Mouse (Mus musculus) left cerebral cortex, postnatal 36 days (tissue): ENCODE measurements around the gene Scaf1. TPM values are rescaled to one million over a fixed set of nuclear protein-coding genes. Genes with fewer than 3 reads are reported as not detected.

Source experiments
- DNase-seq, 2 experiments: peaks; one replicate each; pipeline ENCODE4 v3.0.0; 2021 to 2022; ENCODE audit warnings: low spot score in 2 of 2, mixed read lengths in 1 of 2
- intact Hi-C: fragments of 180-260 bp; cut with DNase I; formaldehyde crosslinking; loops from one replicate; pipeline ENCODE4 v1.15.1; 2025
- total RNA-seq, 2 experiments: library from RNA; stranded (reverse); gene quantifications; 2 replicates each; pipeline ENCODE4 v1.2.3; 2021

The Scaf1 gene
- total RNA-seq, 2 experiments from 2014 or later = 174 to 177 TPM

- intact Hi-C loops = loop anchor here (2.0 to 5.0 kb wide), 2 partner anchors 21 to 35 kb away; partner anchors contain the start of genes Irf3 and Prr12
- DNase-seq = peak; percentile 81 to 83
Observed at GRCm38 (mm10) chr7:45017242-45018061, 1.3 kb upstream of the Scaf1 start, which contains the start of gene Rras. Rras (plus strand) TSS chr7:45017961.

GRCm38 (mm10) chr7:45016761-45017160, 598 bp upstream of the Scaf1 start:
- DNase-seq = no peak
- intact Hi-C loops = loop anchor here (2.0 to 5.0 kb wide), 2 partner anchors 20 to 36 kb away; partner anchors contain the start of genes Irf3 and Prr12

GRCm38 (mm10) chr7:45015344-45015956, 713 bp downstream of the Scaf1 start:
- intact Hi-C loops = loop anchor here (5.0 kb wide), 1 partner anchor 37 kb away; the partner anchor contains the start of gene Prr12
- no peak for DNase-seq

- intact Hi-C loops = no loop called here
- DNase-seq = no peak
Observed at GRCm38 (mm10) chr7:45014096-45014451, 2.1 kb downstream of the Scaf1 start.

- intact Hi-C loops = no loop called here
- DNase-seq = no peak
Observed at GRCm38 (mm10) chr7:45013366-45014095, 2.6 kb downstream of the Scaf1 start.

- intact Hi-C loops = no loop called here
- DNase-seq = no peak
Observed at GRCm38 (mm10) chr7:45012824-45013223, 3.3 kb downstream of the Scaf1 start.

- intact Hi-C loops = no loop called here
- no peak for DNase-seq
Observed at GRCm38 (mm10) chr7:45012011-45012410, 4.2 kb downstream of the Scaf1 start.

- no peak for DNase-seq
- intact Hi-C loops = no loop called here
Observed at GRCm38 (mm10) chr7:45008411-45008810, 7.8 kb downstream of the Scaf1 start.

- intact Hi-C loops = no loop called here
- no peak for DNase-seq
Observed at GRCm38 (mm10) chr7:45007846-45008245, 8.3 kb downstream of the Scaf1 start.

GRCm38 (mm10) chr7:45007141-45007540, 9.0 kb downstream of the Scaf1 start:
- DNase-seq = no peak

GRCm38 (mm10) chr7:45006503-45006902, 9.7 kb downstream of the Scaf1 start:
- no peak for DNase-seq
- intact Hi-C loops = no loop called here

More at GRCm38 (mm10) chr7:45007141-45007540, 9.0 kb downstream of the Scaf1 start:
- intact Hi-C loops = no loop called here

- intact Hi-C loops = no loop called here
- no peak for DNase-seq
Observed at GRCm38 (mm10) chr7:45005321-45005992, 10.7 kb downstream of the Scaf1 start.

GRCm38 (mm10) chr7:45004546-45004945, 11.6 kb downstream of the Scaf1 start:
- DNase-seq = no peak
- intact Hi-C loops = no loop called here

GRCm38 (mm10) chr7:45002440-45002839, 13.7 kb downstream of the Scaf1 start:
- DNase-seq = no peak
- intact Hi-C loops = no loop called here

GRCm38 (mm10) chr7:45000539-45001114, 15.5 kb downstream of the Scaf1 start:
- intact Hi-C loops = no loop called here
- DNase-seq = no peak

GRCm38 (mm10) chr7:44999753-45000152, 16.4 kb downstream of the Scaf1 start:
- intact Hi-C loops = no loop called here
- no peak for DNase-seq

GRCm38 (mm10) chr7:44998501-44998955, 17.6 kb downstream of the Scaf1 start, which contains the start of gene Bcl2l12:
Bcl2l12 (minus strand) TSS chr7:44998712.
- intact Hi-C loops = no loop called here
- no peak for DNase-seq

- intact Hi-C loops = loop anchor here (2.0 kb wide), 1 partner anchor 19 kb away; the partner anchor contains the start of genes Rras and Scaf1
- no peak for DNase-seq
Observed at GRCm38 (mm10) chr7:44997940-44998428, 18.2 kb downstream of the Scaf1 start.
